Mouse (Mus musculus) T-helper 17 cell (primary cell): ENCODE results near the gene Apol7a.

Experiments
- in situ Hi-C, 2 experiments: fragments of 300-600 bp; cut with MboI, MseI; formaldehyde crosslinking; loops; 1 replicate in 1 of 2; 2 replicates in 1 of 2; pipeline ENCODE4 v1.15.1; 2025; ENCODE audit warnings: high pct_unique_total_duplicates in 2 of 2

Apol7a gene

DNA sequence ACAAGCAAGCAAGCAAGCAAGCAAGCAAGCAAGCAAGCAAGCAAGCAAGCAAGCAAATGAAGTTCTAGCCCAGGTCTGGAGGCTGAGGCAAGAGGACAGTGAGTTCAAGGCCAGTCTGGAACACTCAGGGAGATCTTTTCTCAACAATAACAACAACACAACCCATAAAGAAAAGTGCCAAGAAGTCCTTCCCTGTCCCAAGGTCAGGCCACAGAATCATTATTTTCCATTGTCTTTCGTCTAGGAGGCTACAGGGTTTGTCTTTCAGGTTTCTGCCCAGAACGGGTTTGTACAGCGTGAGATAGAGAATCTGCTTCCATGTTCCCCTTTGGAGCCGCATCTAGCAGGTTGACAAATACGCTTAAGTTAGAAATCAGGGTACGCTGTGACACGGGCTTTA is 48.8 kb downstream of the Apol7a start:
- in situ Hi-C loops = no loop called here

DNA sequence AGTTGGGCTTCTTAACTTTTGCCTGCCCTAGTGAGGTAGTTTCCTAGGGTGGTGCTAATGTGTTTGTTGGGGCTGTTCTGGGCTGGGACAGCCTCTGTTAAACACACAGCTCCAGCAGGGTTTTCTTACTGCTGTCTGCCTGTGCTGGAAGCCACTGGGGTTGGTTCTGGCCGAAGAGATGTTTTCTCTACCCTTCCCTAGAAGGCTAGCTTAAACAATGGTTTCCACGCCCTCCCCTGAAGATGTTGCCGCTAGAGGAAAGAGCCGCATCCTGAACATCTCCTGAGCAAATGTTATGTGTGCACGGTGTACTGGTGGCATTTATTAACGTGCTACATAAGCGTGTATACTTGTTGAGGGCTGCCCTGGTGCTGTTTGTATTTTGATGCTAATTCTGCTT is 50.8 kb downstream of the Apol7a start:
- in situ Hi-C loops = no loop called here

DNA sequence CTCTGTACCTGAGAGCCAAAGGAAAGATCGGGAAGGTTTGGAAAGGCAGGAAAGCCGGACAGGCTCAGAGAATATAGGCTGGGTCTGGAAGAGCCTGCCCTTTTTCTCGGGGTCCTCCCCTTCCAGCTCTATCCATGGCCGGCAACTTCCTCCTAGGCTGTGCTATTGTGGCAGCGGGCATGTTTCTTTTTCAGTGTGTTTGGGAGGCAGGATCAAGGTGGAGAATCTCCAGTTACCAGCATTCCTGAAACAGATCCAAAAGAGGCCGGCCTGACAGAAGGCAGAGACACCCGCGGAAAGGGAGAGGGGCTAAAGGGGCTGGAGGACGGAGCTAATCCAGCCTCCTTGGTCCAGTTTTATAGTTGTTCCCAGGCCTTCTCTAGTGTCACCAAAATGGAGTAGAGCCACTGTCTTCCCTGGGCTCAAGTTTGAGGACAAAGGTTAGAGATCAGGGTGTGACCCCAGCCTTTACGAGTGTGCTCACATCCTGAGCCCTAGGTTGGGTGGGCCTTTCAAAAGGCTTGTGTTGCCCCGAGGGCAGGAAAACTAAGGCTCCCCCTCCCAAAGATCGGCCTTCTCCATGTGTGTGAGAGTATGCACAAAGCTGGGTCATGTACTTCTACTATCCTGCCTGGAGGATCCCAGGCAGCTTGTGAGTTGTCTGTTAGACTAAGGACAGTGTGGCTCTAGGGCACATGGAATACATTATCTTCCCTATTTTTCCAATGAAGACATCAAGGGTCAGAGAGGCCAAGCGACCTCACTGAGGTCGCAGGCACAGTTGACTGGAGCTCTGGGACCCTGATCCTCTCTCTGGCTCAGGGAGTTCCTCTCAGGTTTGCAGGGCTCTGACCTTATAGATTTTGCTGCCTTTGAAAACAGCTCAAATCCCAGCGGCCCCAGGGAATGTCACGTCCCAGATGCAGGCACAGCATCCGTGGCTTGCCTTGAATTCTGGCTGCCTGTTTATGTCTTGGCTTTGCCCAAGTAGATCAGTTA is 54.5 kb downstream of the Apol7a start:
- in situ Hi-C loops = no loop called here

DNA sequence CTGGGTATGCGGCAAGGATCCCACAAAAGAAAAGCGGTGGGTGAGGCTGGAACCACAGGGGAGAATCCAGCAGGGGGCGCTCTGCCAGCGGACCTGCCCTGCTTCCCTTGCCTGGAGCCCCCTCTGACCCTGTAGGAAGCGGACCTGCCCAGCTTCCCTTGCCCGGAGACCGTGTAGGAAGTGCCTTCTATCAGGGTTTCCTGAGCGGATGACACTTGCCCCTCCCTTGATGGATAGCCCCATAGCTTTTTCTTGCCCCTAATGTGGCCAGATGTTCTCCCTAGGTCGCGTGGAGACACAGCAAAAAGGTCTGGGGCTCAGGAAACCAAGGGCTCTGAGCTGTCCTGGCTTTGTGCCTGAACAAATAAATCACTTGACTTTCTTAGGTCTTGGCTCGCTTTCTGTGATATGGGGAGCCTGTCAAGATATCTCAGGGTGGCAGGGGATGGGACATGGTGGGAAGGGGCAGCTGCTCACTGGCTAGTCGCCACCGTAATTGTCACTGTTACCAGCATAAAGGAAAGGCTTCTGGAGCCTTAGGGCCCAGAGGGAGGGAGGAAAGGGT is 55.3 kb downstream of the Apol7a start:
- in situ Hi-C loops = no loop called here

DNA sequence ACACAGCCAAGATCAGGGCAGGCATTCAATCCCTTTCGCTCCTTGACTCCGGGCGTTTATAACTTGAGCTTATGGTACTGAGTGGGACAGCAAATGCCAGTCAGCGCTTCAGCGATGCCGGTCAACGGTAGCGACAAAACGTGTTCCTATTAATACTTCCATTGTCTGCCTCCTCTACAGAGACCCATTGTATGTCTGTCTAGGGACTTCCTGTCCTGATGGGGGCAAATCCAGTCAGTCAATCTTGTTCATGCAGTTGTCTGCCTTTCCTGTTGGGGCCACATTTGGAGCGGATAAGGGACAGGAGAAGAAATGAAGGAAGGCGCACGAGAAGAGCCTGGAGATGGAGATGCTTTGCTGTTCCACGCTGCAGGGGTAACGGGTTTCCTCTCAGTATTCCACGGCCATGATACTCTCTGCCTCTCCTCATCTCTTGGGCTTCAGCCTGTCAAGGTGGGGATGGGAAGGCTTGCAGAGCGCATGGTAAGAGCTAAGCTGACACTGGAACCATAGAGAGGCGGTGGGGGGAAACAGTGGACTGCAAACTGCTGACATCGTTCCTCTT is 55.9 kb downstream of the Apol7a start:
- in situ Hi-C loops = no loop called here

DNA sequence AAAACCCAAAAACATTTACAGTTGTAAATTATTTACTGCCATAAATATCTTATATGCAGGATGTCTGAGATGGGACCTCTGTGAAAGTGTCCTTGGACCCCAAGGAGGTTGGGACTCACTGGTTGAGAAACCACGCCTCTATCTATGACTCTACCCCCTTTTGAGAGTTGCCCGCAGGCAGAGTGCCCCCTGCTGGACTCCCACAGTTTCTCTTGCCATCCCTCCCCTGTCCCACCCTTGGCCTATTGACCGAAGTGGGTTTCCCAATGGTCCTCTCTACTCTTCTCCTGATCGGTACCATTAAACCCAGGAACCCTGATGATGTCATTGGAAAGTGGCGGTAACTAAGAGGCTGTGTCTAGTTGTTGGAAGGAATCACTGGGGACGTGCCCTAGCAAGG is 56.9 kb downstream of the Apol7a start:
- in situ Hi-C loops = no loop called here

DNA sequence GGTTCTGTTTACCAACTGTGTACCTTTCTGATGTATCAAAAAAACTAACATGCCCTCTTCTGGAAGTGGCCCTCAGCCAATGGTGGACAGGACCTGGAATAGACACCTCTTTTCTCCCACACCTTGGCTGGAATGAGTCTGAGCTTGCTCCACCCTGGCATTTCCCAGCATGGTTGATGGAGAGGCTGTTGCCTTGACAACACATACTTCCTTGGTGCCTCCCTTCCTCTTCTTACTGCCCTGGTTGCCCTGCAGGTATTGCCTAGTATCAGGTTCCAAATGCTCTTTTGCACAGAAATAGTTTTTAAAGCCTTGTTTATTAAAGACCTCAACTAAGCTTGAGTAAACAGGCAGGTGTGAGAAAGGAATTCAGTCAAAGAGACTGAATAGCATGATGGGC is 58.3 kb downstream of the Apol7a start:
- in situ Hi-C loops = no loop called here

DNA sequence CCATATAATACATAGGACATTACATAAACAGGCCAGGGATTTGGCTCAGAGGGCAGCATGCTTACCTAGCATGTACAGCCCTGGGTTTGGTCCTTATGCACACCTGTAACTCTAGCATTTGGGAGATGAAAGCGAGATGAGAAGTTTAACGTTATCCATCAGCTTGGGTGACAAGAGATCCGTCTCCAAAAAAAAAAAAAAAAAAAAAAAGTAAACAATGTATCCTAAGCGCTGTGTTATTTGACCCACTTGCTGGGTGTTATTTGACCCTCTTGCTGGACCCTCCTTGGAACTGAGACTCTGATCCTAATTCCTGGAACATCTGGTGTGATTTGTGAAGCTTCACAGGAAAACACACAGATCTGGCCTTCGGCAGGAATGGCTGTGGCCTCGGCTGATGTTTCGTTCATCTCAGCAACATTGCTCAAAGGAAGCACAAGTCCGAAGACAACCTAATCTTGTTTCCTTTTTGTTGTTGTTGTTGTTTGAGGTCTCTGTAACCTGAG is 59.9 kb downstream of the Apol7a start:
- in situ Hi-C loops = no loop called here

DNA sequence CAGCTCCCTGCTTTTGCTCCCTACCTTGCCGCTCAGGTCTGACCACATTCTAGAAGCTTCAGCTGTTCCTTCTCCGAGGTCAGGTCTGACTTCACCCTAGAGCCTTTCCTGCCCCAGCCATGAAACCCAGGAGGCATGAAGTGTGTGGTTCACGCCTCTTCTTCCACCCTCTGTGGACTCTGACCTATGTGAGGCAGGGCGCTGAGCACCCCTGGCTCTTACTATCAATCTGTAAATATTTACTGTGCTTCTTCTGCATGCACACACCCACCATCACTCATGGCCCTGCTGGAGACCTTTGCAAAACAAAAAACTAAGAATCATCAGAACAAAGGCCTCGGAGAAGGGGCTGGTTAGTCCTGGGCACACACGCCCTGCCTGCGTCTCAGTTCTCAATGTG is 60.5 kb downstream of the Apol7a start:
- in situ Hi-C loops = no loop called here
